In the genomic region with DNA sequence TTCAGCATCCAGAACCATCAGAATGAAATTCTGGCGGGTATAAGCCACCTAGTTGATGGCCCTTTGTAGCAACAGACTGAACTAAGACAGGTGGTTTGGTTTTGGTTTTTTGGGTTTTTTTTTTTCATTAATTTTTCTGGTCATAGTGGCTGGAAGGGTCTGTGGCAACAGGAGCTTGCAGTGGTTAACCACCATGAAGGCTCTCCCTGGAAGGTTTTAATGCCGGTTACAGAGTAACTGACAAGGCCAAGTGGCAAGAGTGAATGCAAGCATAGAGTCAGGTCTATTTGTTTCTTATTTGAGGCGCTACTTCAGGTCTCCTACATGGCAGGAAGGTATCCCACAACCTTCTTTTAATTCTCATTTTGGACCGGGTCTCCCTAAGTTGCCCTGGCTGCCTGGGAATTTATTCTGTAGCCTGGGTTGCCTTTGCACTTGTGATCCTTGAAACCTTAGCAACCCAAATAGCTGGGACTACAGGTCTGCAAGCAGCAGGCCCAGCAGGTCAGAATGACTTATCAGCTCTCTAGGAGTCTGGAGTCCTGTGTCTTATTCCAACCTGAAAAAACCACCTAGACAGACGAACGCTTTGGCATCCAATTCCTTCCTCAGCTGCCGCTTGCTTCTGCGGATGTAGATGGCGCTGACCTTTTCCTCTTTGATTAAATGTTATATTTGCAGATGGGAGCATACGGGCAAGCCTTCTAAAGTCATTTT, we compare ENCODE assay signal across 14 mouse cellular contexts.
"Had no signal": no experiment of that assay in that cellular context is flagged by ENCODE, and none has a peak within 500 bp of the region (broad histone marks: within the 10 kb centered on the region; RNA-seq: fewer than 3 reads in every experiment).

No protein-coding gene starts in this region.

- H3K27ac ChIP-seq: left cerebral cortex, adult 2 months; limb, embryonic 10.5 days; liver, embryonic 14.5 days; midbrain, embryonic 15.5 days; neural tube, embryonic 12.5 days; stomach, postnatal 0 days had no signal

- H3K9ac ChIP-seq: liver, embryonic 14.5 days; midbrain, embryonic 15.5 days; neural tube, embryonic 12.5 days had no signal

- H3K27me3 ChIP-seq: megakaryocyte, embryonic 14.5 days; midbrain, embryonic 15.5 days; neural tube, embryonic 12.5 days had no signal

- H3K36me3 ChIP-seq: limb, embryonic 10.5 days; midbrain, embryonic 15.5 days; neural tube, embryonic 12.5 days had no signal

- H3K4me2 ChIP-seq: midbrain, embryonic 11.5 days; midbrain, embryonic 15.5 days; neural tube, embryonic 12.5 days had no signal

- H3K9me3 ChIP-seq: limb, embryonic 10.5 days; megakaryocyte, embryonic 14.5 days; midbrain, embryonic 15.5 days; neural tube, embryonic 12.5 days had no signal

- DNase-seq: kidney, postnatal 25 days; lung, adult 2 months; lung, postnatal 36 days; thymus, adult 18-20 months; thymus, postnatal 14 days had no signal

- H3K4me3 ChIP-seq: left cerebral cortex, adult 2 months; limb, embryonic 10.5 days; megakaryocyte, embryonic 14.5 days; midbrain, embryonic 15.5 days; neural tube, embryonic 12.5 days had no signal

- H3K4me1 ChIP-seq: limb, embryonic 10.5 days; midbrain, embryonic 15.5 days; neural tube, embryonic 12.5 days had no signal

- ATAC-seq: lung, postnatal 0 days; midbrain, embryonic 15.5 days had no signal
